Mouse (Mus musculus): ENCODE data around the gene Ddx19a. TPM values are rescaled to one million over a fixed set of nuclear protein-coding genes. Genes with fewer than 3 reads are reported as not detected.
A peak's percentile ranks its signal among the peaks of the same experiment; 100 is the strongest.
"Not testable (repeated sequence)": the region's sequence is repeated elsewhere in the genome, so short reads cannot be mapped to it uniquely, and the experiment has no call there.

Gene Ddx19a
- polyA plus RNA-seq (2016; fragmentation: Nextera tagmentation; extraction: Ambion mirVana): 22.2 and 25.2 TPM in 2 replicates

- Histone ChIP-seq H3K4me1 (replicated peaks) (peaks cover 6% of the 10 kb centered on the region), H3K9me3 (no peaks in the 10 kb centered on the region), H3K27ac (peak within 1 kb of the TSS; percentile 90), H3K36me3 (peaks cover 21% of the 10 kb centered on the region), H3K4me3 (peak within 1 kb of the TSS; percentile 91), H3K27me3 (ENCODE audit: insufficient read depth, poor library complexity, severe bottlenecking) (no peaks in the 10 kb centered on the region)
- peak; percentile 87 for DNase-seq (ENCODE audit: low spot score)
- 4% methylated on average over 58 of the region's 58 CpGs for WGBS
Measured at GRCm38 (mm10) chr8:110997547-110998531, at the start of gene Ddx19a. Gene Ddx19a (minus strand): TSS chr8:110997800.

GRCm38 (mm10) chr8:111044003-111044734, 46.6 kb upstream of the Ddx19a start:
- DNase-seq (ENCODE audit: low spot score): no peak

GRCm38 (mm10) chr8:111042546-111042945, 44.9 kb upstream of the Ddx19a start:
- H3K36me3 ChIP-seq: peaks cover 100% of the 10 kb centered on the region
- DNase-seq (ENCODE audit: low spot score): no peak
- 96% methylated on average over 19 of the region's 19 CpGs for WGBS

More at GRCm38 (mm10) chr8:111044003-111044734, 46.6 kb upstream of the Ddx19a start:
- Histone ChIP-seq H3K9me3 (no peaks in the 10 kb centered on the region), H3K27ac (no peak overlapping the region), H3K27me3 (ENCODE audit: insufficient read depth, poor library complexity, severe bottlenecking) (no peaks in the 10 kb centered on the region), H3K4me3 (no peak overlapping the region), H3K36me3 (peaks cover 100% of the 10 kb centered on the region), H3K4me1 (replicated peaks) (no peaks in the 10 kb centered on the region)
- 59% methylated on average over 2 of the region's 2 CpGs for WGBS

GRCm38 (mm10) chr8:111036591-111036990, 39.0 kb upstream of the Ddx19a start:
- no peak overlapping the region for H3K27ac ChIP-seq
- H3K36me3 ChIP-seq: peaks cover 63% of the 10 kb centered on the region
- 96% methylated on average over 15 of the region's 15 CpGs for WGBS
- peaks cover 20% of the 10 kb centered on the region for H3K4me1 ChIP-seq (replicated peaks)
- H3K27me3 ChIP-seq (ENCODE audit: insufficient read depth, poor library complexity, severe bottlenecking): peaks cover 6% of the 10 kb centered on the region
- H3K9me3 ChIP-seq: no peaks in the 10 kb centered on the region
- H3K4me3 ChIP-seq: no peak overlapping the region
- no peak for DNase-seq (ENCODE audit: low spot score)

More at GRCm38 (mm10) chr8:111042546-111042945, 44.9 kb upstream of the Ddx19a start:
- Histone ChIP-seq H3K27me3 (ENCODE audit: insufficient read depth, poor library complexity, severe bottlenecking) (no peaks in the 10 kb centered on the region), H3K27ac (no peak overlapping the region), H3K4me3 (no peak overlapping the region), H3K9me3 (no peaks in the 10 kb centered on the region), H3K4me1 (replicated peaks) (no peaks in the 10 kb centered on the region)

- peaks cover 40% of the 10 kb centered on the region for H3K36me3 ChIP-seq
- peaks cover 12% of the 10 kb centered on the region for H3K27me3 ChIP-seq (ENCODE audit: insufficient read depth, poor library complexity, severe bottlenecking)
- 27% methylated on average over 12 of the region's 12 CpGs for WGBS
- H3K4me3 ChIP-seq: peak overlapping the region; percentile 86
- H3K9me3 ChIP-seq: no peaks in the 10 kb centered on the region
- peak overlapping the region; percentile 99 for H3K27ac ChIP-seq
- no peak for DNase-seq (ENCODE audit: low spot score)
- peaks cover 20% of the 10 kb centered on the region for H3K4me1 ChIP-seq (replicated peaks)
Measured at GRCm38 (mm10) chr8:111034276-111034675, 36.7 kb upstream of the Ddx19a start.

GRCm38 (mm10) chr8:111033482-111034215, 36.0 kb upstream of the Ddx19a start:
- Histone ChIP-seq H3K27ac (peak overlapping the region; percentile 99), H3K36me3 (peaks cover 34% of the 10 kb centered on the region), H3K4me1 (replicated peaks) (peaks cover 20% of the 10 kb centered on the region), H3K9me3 (no peaks in the 10 kb centered on the region), H3K4me3 (peak overlapping the region; percentile 86), H3K27me3 (ENCODE audit: insufficient read depth, poor library complexity, severe bottlenecking) (peaks cover 12% of the 10 kb centered on the region)
- DNase-seq (ENCODE audit: low spot score): peak; percentile 98
- WGBS: 6% methylated on average over 37 of the region's 37 CpGs

- H3K4me3 ChIP-seq: peak within 1 kb of the TSS; percentile 86
- DNase-seq (ENCODE audit: low spot score): no peak
- peak within 1 kb of the TSS; percentile 99 for H3K27ac ChIP-seq
- H3K4me1 ChIP-seq (replicated peaks): peaks cover 24% of the 10 kb centered on the region
- H3K9me3 ChIP-seq: no peaks in the 10 kb centered on the region
- peaks cover 12% of the 10 kb centered on the region for H3K27me3 ChIP-seq (ENCODE audit: insufficient read depth, poor library complexity, severe bottlenecking)
- H3K36me3 ChIP-seq: peaks cover 27% of the 10 kb centered on the region
- 97% methylated on average over 7 of the region's 7 CpGs for WGBS
Measured at GRCm38 (mm10) chr8:111032916-111033315, 35.3 kb upstream of the Ddx19a start, which contains the start of gene Aars. Gene Aars (plus strand): TSS chr8:111033144.

GRCm38 (mm10) chr8:111031572-111031971, 34.0 kb upstream of the Ddx19a start, which contains the start of gene Ddx19b:
Gene Ddx19b (minus strand): TSS chr8:111031751.
- Histone ChIP-seq H3K27ac (no peak within 1 kb of the TSS), H3K36me3 (peaks cover 13% of the 10 kb centered on the region), H3K4me3 (no peak within 1 kb of the TSS), H3K9me3 (no peaks in the 10 kb centered on the region), H3K4me1 (replicated peaks) (peaks cover 34% of the 10 kb centered on the region), H3K27me3 (ENCODE audit: insufficient read depth, poor library complexity, severe bottlenecking) (peaks cover 12% of the 10 kb centered on the region)
- 94% methylated on average over 19 of the region's 19 CpGs for WGBS
- DNase-seq (ENCODE audit: low spot score): no peak

GRCm38 (mm10) chr8:111030045-111030444, 32.4 kb upstream of the Ddx19a start:
- H3K27me3 ChIP-seq (ENCODE audit: insufficient read depth, poor library complexity, severe bottlenecking): peaks cover 12% of the 10 kb centered on the region
- H3K27ac ChIP-seq: no peak overlapping the region
- DNase-seq (ENCODE audit: low spot score): no peak
- H3K36me3 ChIP-seq: no peaks in the 10 kb centered on the region
- H3K4me3 ChIP-seq: no peak overlapping the region
- no peaks in the 10 kb centered on the region for H3K9me3 ChIP-seq
- peaks cover 23% of the 10 kb centered on the region for H3K4me1 ChIP-seq (replicated peaks)
- 84% methylated on average over 6 of the region's 6 CpGs for WGBS

GRCm38 (mm10) chr8:111029589-111029988, 32.0 kb upstream of the Ddx19a start:
- 48% methylated on average over 4 of the region's 4 CpGs for WGBS
- H3K9me3 ChIP-seq: no peaks in the 10 kb centered on the region
- DNase-seq (ENCODE audit: low spot score): no peak
- no peaks in the 10 kb centered on the region for H3K36me3 ChIP-seq
- peaks cover 19% of the 10 kb centered on the region for H3K4me1 ChIP-seq (replicated peaks)
- no peak overlapping the region for H3K4me3 ChIP-seq
- no peak overlapping the region for H3K27ac ChIP-seq
- H3K27me3 ChIP-seq (ENCODE audit: insufficient read depth, poor library complexity, severe bottlenecking): peaks cover 12% of the 10 kb centered on the region

GRCm38 (mm10) chr8:111027391-111027937, 29.9 kb upstream of the Ddx19a start:
- peaks cover 14% of the 10 kb centered on the region for H3K4me1 ChIP-seq (replicated peaks)
- H3K4me3 ChIP-seq: peak overlapping the region; percentile 94
- WGBS: under 1% methylated on average over 31 of the region's 31 CpGs
- H3K36me3 ChIP-seq: no peaks in the 10 kb centered on the region
- peak; percentile 81 for DNase-seq (ENCODE audit: low spot score)
- H3K27me3 ChIP-seq (ENCODE audit: insufficient read depth, poor library complexity, severe bottlenecking): peaks cover 12% of the 10 kb centered on the region
- H3K9me3 ChIP-seq: no peaks in the 10 kb centered on the region
- peak overlapping the region; percentile 91 for H3K27ac ChIP-seq

GRCm38 (mm10) chr8:111026609-111027008, 29.0 kb upstream of the Ddx19a start:
- H3K4me1 ChIP-seq (replicated peaks): peaks cover 14% of the 10 kb centered on the region
- DNase-seq (ENCODE audit: low spot score); H3K27me3 ChIP-seq (ENCODE audit: insufficient read depth, poor library complexity, severe bottlenecking); H3K36me3 ChIP-seq; H3K27ac ChIP-seq; H3K4me3 ChIP-seq; H3K9me3 ChIP-seq: not testable (repeated sequence)
- 92% methylated on average over 2 of the region's 2 CpGs for WGBS
